Mouse (Mus musculus): ENCODE data around the gene Pde7b.

GRCm38 (mm10) chr10:20513891-20514290, 211.0 kb downstream of the Pde7b start:
- TF ChIP-seq CTCF (IDR thresholded peaks at IDR 0.05; ENCODE audit: control insufficient read depth, insufficient read depth, insufficient replicate concordance, low read depth, low read length), result no peak
- TF ChIP-seq POLR2A (IDR thresholded peaks at IDR 0.05; ENCODE audit: control insufficient read depth, low read depth, low read length), result no peak
